Mouse (Mus musculus) bone marrow, adult 2 months (tissue): ENCODE data around the gene Panx1.

Experiments used
- CTCF ChIP-seq: fragments of 200-500 bp; IDR thresholded peaks from 2 replicates; pipeline ENCODE4 v1.5.1; 2011; ENCODE audit warnings: low read length, control low read depth; ENCODE audit not compliant: control insufficient read depth, insufficient read depth
- POLR2A ChIP-seq: fragments of 200-500 bp; IDR thresholded peaks from 2 replicates; pipeline ENCODE4 v1.6.1; 2011; ENCODE audit warnings: low read depth, mild to moderate bottlenecking, control low read depth, low read length, borderline replicate concordance; ENCODE audit not compliant: control insufficient read depth

DNA sequence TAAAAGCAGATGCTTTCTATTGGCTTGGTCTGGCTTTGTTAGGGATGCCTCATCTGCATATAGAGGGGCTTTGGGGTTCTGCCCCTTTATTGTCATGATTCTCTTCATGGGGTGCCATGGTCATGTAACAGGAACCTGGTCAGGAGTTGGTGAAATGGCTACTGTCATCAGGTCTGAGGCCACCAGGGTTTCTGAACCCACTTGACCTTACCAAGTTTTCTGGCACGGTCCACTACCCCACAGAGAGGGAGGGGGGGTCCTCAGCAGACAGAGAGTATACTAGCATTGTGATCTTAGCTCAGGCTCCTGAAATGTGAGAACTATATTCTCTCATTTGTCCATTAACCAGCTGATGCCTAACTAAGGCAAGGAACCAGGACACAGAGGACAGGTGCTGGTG is 82.5 kb downstream of the Panx1 start:
- TF ChIP-seq CTCF (no peak), POLR2A (no peak)
